Mouse (Mus musculus) C2C12 (cell line): ENCODE measurements around the gene Palm2.
A peak's percentile ranks its signal among the peaks of the same experiment; 100 is the strongest.

ENCODE experiments used
- CTCF ChIP-seq: IDR thresholded peaks from one replicate; pipeline ENCODE4 v1.5.1; 2011; ENCODE audit not compliant: control insufficient read depth, insufficient read depth, insufficient read length
- FOSL1 ChIP-seq: IDR thresholded peaks from one replicate; pipeline ENCODE4 v1.8.0; 2011; ENCODE audit warnings: mild to moderate bottlenecking, low read length; ENCODE audit not compliant: poor library complexity, insufficient read depth, severe bottlenecking
- MAX ChIP-seq: IDR thresholded peaks from one replicate; pipeline ENCODE4 v1.6.1; 2011; ENCODE audit warnings: mild to moderate bottlenecking, control low read depth
- MYOG ChIP-seq: IDR thresholded peaks from one replicate; pipeline ENCODE4 v1.6.1; 2011; ENCODE audit not compliant: control insufficient read depth, insufficient read length; ENCODE audit errors: extremely low read depth
- USF1 ChIP-seq: IDR thresholded peaks from one replicate; pipeline ENCODE4 v1.6.1; 2011; ENCODE audit warnings: low read depth, mild to moderate bottlenecking, control low read depth, moderate library complexity

- TF ChIP-seq CTCF (no peak), MYOG (no peak), MAX (no peak), USF1 (no peak), FOSL1 (peak; percentile 38)
These were observed 323.9 kb downstream of the Palm2 start for GRCm38 (mm10) chr4:57757997-57758396.
